Mouse (Mus musculus) forebrain, embryonic 10.5 days (tissue): ENCODE measurements around the gene Pitpnc1. TPM values are rescaled to one million over a fixed set of nuclear protein-coding genes. Genes with fewer than 3 reads are reported as not detected.

Source experiments
- DNase-seq: peaks from one replicate; pipeline ENCODE4 v3.0.0-alpha.2; 2017; ENCODE audit warnings: low spot score; ENCODE audit errors: extremely low spot score
- H3K27ac ChIP-seq: fragments of 300-500 bp; sonication (generic); 2 replicates; pipeline ENCODE4 v1.5.1; 2016; ENCODE audit warnings: mild to moderate bottlenecking
- H3K27me3 ChIP-seq: fragments of 300-500 bp; sonication (generic); 2 replicates; pipeline ENCODE4 v1.6.1; 2016; ENCODE audit warnings: mild to moderate bottlenecking; ENCODE audit not compliant: poor library complexity, severe bottlenecking
- H3K36me3 ChIP-seq: fragments of 300-500 bp; sonication (generic); replicated peaks from 2 replicates; pipeline ENCODE4 v1.6.1; 2016; ENCODE audit warnings: mild to moderate bottlenecking, moderate library complexity
- H3K4me1 ChIP-seq: fragments of 300-500 bp; sonication (generic); 2 replicates; pipeline ENCODE4 v1.6.1; 2016
- H3K4me3 ChIP-seq: fragments of 300-500 bp; sonication (generic); 2 replicates; pipeline ENCODE4 v1.5.1; 2016; ENCODE audit warnings: mild to moderate bottlenecking, moderate library complexity
- H3K9me3 ChIP-seq: fragments of 300-500 bp; sonication (generic); 2 replicates; pipeline ENCODE4 v1.6.1; 2016; ENCODE audit warnings: mild to moderate bottlenecking, moderate library complexity
- WGBS: fragments of 180-500 bp; shearing (Covaris S2); methylation state at CpG from one replicate; pipeline ENCODE4 v1.1.7; 2016; 5-methylcytosine and 5-hydroxymethylcytosine counted together
- polyA plus RNA-seq: library from polyadenylated mRNA; unstranded; fragments of >200 nt; fragmentation: Nextera tagmentation; extraction: Ambion mirVana; gene quantifications from 2 replicates; pipeline ENCODE4 v1.2.1, GENCODE M21; 2016

Pitpnc1 gene
- polyA plus RNA-seq, 1 experiment from 2014 or later, result 26.8 TPM

- H3K4me1 ChIP-seq, result no peaks in the 10 kb centered on the region
- no peaks in the 10 kb centered on the region for H3K9me3 ChIP-seq
- 78% methylated on average over 5 of the region's 5 CpGs for WGBS
- H3K27me3 ChIP-seq, result no peaks in the 10 kb centered on the region
- H3K36me3 ChIP-seq, result no peaks in the 10 kb centered on the region
- no peak overlapping the region for H3K4me3 ChIP-seq
- no peak for DNase-seq
- no peak overlapping the region for H3K27ac ChIP-seq
These were observed 271.2 kb downstream of the Pitpnc1 start for GRCm38 (mm10) chr11:107199281-107199680.

DNA sequence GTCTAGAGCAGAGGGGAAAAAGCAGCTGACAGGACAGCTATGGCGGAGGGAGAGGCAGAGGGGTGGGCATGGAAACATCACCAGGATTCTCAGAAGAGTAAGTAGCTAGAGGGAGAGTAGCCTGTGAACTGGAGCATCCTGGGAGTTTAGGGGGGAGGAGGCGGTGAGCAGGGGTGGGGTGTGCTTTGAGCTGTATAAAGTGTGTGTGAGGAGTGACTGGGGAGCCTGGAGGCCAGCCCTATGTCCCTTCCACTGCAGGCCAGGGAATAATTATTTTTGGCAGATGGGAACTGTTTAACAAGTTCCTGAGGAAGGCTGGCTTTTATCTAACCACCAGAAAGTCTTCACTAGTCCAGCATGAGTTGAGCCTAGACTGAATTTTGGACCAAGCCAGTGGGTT, 275.2 kb downstream of the Pitpnc1 start:
- Histone ChIP-seq H3K9me3 (no peaks in the 10 kb centered on the region), H3K4me3 (no peak overlapping the region), H3K4me1 (no peaks in the 10 kb centered on the region), H3K36me3 (no peaks in the 10 kb centered on the region), H3K27me3 (no peaks in the 10 kb centered on the region), H3K27ac (no peak overlapping the region)
- no peak for DNase-seq
- WGBS, result 61% methylated on average over 2 of the region's 2 CpGs

DNA sequence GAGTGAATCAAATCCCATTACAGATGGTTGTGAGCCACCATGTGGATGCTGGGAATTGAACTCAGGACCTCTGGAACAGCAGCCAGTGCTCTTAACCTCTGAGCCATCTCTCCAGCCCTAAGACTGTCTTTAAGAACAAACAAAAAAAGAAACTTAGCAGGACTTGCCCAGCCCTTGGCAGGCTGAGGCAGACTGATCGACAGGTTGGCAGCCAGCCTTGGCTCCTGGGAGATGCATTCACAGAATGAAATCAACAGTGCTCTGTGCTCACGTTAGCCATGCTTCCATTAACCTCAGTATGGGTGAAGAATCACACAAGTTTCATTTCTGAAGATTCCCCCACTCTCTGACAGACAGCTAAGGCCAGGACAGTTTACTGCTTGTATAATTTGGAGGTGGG, 280.1 kb downstream of the Pitpnc1 start:
- Histone ChIP-seq H3K4me1 (peaks cover 8% of the 10 kb centered on the region), H3K27me3 (no peaks in the 10 kb centered on the region), H3K9me3 (no peaks in the 10 kb centered on the region), H3K4me3 (no peak overlapping the region), H3K36me3 (peaks cover 21% of the 10 kb centered on the region), H3K27ac (no peak overlapping the region)
- no peak for DNase-seq
- WGBS, result 85% methylated on average over 2 of the region's 2 CpGs

DNA sequence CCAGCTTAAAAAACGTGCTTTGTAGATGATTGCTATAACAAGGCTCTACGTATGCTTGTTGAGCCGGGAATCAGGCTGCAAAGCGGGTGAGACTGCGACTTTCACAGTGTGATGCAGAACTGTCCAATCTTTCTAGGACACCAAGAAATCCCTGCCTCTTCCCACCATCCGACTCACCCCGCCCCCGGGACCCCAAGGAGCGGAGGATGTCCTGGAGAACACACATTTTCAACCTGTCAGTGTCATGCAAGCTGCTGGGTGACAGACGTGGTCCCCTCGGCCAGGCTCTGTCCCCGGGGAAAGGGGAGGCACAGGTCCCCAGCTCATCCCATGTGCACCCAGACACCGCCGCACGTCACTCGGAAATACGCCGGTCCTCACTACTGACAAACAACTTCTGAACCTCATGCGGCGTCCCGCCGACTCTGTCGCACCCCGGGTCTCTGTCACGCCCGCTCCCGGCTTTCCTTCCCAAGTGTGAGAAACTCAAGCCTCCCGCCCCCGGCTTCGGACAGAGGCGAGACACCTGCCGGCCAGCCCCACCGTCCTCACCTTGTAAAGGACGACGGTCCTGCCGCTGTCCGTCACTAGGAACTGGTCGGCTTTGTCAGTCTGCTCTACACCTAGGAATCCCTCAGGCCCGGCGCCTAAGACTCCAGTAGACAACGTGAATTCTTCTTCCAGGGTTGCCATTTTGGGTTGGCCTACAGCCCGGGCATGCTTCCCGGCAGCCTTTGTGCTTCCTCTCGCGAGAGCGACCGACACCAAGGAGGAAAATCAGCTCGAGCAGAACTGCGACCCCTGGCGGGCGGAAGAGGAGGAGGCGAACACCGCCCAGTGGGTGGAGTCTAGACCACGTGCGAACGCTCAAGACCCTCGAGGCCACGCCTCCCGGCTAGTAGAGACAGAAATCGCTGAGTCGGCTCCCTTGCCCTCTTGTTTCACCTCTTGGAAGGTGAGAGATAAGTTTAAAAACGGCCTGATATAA, 281.6 kb downstream of the Pitpnc1 start, which contains the start of gene Nol11:
Nol11 (minus strand) TSS at position 817 of the 988 bp plus-strand sequence.
- Histone ChIP-seq H3K27ac (peak within 1 kb of the TSS; percentile 94), H3K4me1 (peaks cover 8% of the 10 kb centered on the region), H3K4me3 (peak within 1 kb of the TSS; percentile 74), H3K27me3 (no peaks in the 10 kb centered on the region), H3K36me3 (peaks cover 36% of the 10 kb centered on the region), H3K9me3 (no peaks in the 10 kb centered on the region)
- WGBS, result under 1% methylated on average over 62 of the region's 62 CpGs
- DNase-seq, result peak; percentile 98

GRCm38 (mm10) chr11:107183777-107184176, 286.7 kb downstream of the Pitpnc1 start:
- Histone ChIP-seq H3K36me3 (peaks cover 87% of the 10 kb centered on the region), H3K27ac (no peak overlapping the region), H3K4me1 (peaks cover 8% of the 10 kb centered on the region), H3K9me3 (no peaks in the 10 kb centered on the region), H3K4me3 (no peak overlapping the region), H3K27me3 (no peaks in the 10 kb centered on the region)
- 91% methylated on average over 8 of the region's 8 CpGs for WGBS
- no peak for DNase-seq

- Histone ChIP-seq H3K36me3 (peaks cover 19% of the 10 kb centered on the region), H3K9me3 (no peaks in the 10 kb centered on the region), H3K4me3 (no peak overlapping the region), H3K27me3 (no peaks in the 10 kb centered on the region), H3K27ac (no peak overlapping the region), H3K4me1 (peaks cover 9% of the 10 kb centered on the region)
- no peak for DNase-seq
- 85% methylated on average over 4 of the region's 4 CpGs for WGBS
These were observed 309.3 kb downstream of the Pitpnc1 start for GRCm38 (mm10) chr11:107161215-107161614.

DNA sequence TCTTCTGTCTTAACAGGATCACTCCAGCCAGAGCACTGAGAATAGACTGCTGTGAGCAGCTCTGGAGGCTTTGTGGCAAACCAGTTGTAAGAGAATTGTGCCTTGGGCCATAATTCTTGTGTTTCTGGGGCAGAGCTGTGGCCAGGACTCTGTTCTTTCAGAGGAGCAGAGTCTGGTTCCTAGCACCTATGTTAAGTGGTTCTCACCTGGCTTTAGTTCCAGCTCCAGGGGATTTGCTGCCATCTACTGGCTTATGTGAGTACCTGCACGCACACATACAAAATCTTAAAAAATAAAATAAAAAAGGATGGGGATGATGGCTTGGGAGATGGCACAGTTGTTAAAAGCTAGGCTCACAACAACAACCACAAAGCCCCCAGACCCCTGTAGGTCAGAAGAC, 311.5 kb downstream of the Pitpnc1 start:
- Histone ChIP-seq H3K9me3 (no peaks in the 10 kb centered on the region), H3K36me3 (no peaks in the 10 kb centered on the region), H3K27ac (no peak overlapping the region), H3K27me3 (no peaks in the 10 kb centered on the region), H3K4me3 (no peak overlapping the region), H3K4me1 (peaks cover 9% of the 10 kb centered on the region)
- DNase-seq, result no peak
- WGBS, result 42% methylated on average over 1 of the region's 1 CpGs

Other genes with a start within 250 kb of the Pitpnc1 start
- gene Psmd12, start 8.8 kb upstream of the Pitpnc1 start, polyA plus RNA-seq, result 231 and 246 TPM in 2 replicates
- 20.5 and 23.0 TPM in 2 replicates for gene Helz, start 77.2 kb upstream of the Pitpnc1 start, polyA plus RNA-seq
- gene Cacng1, start 245.8 kb upstream of the Pitpnc1 start, polyA plus RNA-seq, result 0.16 TPM in 1 of 2 replicates, not detected in the other